Mouse (Mus musculus): ENCODE data around the gene Rnf217.

Rnf217 gene

DNA sequence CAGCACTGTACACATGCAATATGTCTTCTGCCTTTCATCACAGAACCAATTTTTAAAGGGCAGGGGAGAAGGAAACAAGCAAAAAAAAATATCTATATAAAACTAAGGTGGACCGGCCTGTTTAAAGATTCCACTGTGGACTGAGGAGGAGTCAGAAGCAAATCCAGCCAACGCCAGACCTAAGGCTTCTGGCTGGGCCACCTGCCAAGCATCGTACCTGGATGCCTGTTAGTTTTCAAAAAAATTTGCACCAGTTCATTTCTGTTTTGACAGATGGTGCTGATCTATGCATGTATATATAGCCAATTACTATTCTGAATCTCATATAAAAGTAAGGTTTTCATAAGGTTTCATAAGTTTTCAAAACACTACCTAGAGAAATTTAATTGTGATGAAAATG, 113.2 kb downstream of the Rnf217 start:
- no peak for DNase-seq (ENCODE audit: low spot score in 2 of 2)

- no peak for DNase-seq (ENCODE audit: low spot score in 2 of 2)
Measured at GRCm38 (mm10) chr10:31494296-31494695, 114.7 kb downstream of the Rnf217 start.

- no peak for DNase-seq (ENCODE audit: low spot score in 2 of 2)
Measured at GRCm38 (mm10) chr10:31467043-31467898, 141.7 kb downstream of the Rnf217 start.

DNA sequence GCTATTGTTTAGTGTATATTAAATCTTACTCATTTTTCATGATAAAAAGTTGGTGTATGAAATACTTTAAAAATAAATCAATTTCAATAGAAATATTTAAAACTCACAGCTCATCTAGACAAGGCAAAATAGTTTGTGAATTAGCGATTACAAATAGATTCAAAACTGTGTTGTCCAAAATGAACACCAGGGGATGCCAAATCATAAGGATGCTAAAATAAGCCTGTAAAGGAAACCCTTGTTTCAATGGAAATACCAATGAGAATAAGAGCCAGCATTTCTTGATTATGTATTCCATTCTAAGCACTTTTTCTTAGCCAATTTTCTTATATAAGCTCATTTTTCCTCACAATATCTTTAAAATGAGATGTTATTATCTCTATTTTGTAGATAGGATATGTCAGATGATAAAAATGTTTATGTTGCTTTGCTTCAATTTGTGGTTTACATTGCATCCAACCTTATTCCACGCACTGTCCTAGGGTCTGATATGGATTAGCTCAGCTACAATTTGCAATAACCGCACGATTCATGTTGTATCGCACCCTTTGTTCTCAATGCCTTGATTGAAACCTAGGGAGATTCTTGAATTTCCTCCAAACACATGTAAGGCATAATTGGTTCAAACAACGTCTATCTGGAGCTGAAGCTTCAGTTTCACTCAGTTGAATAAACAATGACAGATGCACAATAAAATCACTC, 143.0 kb downstream of the Rnf217 start:
- DNase-seq (ENCODE audit: low spot score in 2 of 2), result no peak

GRCm38 (mm10) chr10:31465424-31465823, 143.6 kb downstream of the Rnf217 start:
- no peak for DNase-seq (ENCODE audit: low spot score in 2 of 2)

DNA sequence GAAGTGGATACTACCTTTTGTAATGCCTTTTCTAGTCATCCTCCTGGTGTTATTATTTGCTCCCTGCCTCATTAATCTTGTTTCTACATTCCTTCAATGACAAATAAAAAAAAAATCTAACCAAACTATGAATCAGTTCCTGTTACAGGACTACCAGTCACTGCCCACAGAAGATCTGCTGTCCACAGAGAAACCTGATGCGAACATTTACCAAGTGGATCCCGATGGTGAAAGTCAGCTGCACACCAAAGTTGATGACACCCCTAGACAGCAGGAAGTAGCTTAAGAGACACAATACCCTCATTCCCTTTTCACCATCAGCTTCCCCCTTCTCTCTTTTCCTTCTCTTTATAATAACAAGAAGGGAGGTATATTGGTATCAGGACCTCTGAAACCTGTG, 145.9 kb downstream of the Rnf217 start:
- no peak for DNase-seq (ENCODE audit: low spot score in 2 of 2)

DNA sequence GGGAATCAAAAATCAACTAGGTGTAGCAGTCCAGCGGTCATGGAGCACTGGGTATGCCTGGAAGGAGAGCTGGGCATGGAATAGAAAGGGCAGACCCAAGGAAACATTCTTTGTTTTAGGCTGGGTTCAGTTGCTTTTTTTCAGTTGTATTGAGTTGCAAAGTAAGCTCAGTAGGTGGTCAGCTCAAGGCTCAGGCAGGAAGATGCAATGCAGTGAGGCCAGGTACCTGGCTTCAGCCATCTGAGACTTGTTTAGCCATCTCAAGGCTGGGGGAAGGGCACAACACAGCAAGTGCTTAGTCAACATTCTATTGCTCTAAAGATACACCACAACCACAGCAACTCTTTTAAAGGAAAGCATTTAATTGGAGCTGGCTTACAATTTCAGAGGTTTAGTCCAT, 152.2 kb downstream of the Rnf217 start:
- no peak for DNase-seq (ENCODE audit: low spot score in 2 of 2)

DNA sequence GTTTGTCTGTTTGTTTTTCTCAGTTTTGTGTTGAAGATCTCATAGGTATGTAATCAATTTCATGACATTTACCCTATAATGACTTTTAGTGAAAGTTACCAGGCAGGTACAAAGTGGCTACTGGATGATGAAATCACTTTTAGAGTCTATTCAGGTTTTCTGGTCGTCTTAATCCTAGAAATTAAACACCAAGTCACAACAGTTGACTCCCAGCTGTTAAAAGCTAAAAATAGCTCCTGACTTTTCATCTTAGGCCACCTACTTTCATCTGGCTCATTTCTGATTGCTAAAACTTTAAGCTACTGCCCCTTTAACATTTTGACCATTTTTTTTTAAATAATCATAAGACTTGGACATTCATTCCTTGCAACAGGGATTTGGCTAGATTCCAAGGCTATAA, 161.9 kb downstream of the Rnf217 start:
- no peak for DNase-seq (ENCODE audit: low spot score in 2 of 2)

DNA sequence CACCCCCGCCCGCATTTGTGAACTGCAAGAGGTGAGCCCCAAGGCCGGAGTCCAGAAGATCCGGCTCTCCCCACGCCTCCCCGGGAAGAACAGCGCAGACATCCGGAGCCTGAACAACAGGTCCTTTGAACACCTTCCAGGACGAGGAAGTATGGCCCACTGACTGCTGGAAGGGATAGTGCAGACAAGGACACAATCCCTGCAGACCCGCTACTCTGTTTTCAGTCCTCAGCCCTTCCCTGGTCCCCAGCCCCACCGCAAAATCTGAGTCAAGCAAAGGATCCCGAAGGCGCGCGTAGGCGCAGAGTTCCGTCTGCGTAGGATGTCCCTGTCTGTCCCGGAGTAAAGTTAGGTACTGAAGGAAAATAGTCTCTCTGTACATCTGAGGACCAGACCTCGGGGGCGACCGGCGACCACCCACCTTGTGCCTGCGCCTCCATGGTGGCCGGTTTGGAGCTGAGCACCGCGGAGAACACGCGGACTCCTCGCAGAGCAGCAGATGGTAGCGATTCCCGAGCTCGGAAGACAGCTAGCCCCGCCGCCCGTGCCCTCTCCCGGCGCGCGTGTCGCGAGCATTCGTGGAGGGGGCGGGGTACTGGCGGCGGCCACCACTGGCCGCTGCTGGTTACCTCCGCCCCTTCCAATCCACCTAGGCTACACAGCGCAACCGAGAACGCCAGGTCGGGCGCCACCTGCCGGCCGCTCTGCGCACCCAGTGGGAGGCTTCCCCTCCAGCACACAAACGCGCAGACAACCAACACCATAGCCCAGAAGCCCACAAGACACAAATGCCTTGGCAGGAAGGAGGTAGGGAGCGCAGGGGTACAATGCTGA, 163.5 kb downstream of the Rnf217 start, which contains the start of gene Tpd52l1:
Tpd52l1 (minus strand) TSS at position 668 of the 834 bp plus-strand sequence.
- DNase-seq (ENCODE audit: low spot score in 2 of 2), result peak; percentile 84 to 90

- no peak for DNase-seq (ENCODE audit: low spot score in 2 of 2)
Measured at GRCm38 (mm10) chr10:31444206-31444605, 164.8 kb downstream of the Rnf217 start.
